In the genomic region with DNA sequence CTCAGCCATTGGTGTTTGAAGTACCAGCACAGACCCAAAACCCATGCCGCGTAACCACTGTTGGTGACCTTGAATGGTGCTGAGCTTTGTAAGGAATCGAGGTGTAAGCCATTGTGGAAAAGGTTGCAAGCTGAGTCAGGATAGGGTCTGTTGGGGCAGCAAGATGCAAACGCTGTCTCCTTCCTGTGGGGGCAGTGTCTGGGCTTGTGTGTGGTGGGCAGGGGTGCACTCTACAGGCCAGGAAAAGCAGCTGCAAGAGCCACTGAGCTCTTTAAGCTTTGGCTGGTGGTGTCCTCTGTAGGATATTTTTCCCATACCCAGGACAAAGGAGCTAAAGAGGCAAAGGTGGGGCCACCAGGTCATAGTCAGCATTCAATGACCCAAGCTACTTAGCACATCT, we compare ENCODE assay signal across 8 mouse cellular contexts. TPM values are rescaled to one million over a fixed set of nuclear protein-coding genes. Genes with fewer than 3 reads are reported as not detected.
DNase-seq lines count a peak whose midpoint lies in the region; ATAC-seq lines count a peak whose summit lies in the region.

No protein-coding gene starts in this region.

- peak; percentile 57 for DNase-seq in left cerebral cortex, postnatal 4 days
- DNase-seq in left cerebral cortex, postnatal 36 days (ENCODE audit: low spot score in 2 of 2) = no peak
- peak; percentile 89 for DNase-seq in ZHBTc4 (ENCODE audit: low read depth, low spot score)
- peak; percentile 61 for DNase-seq in forelimb bud, embryonic 11.5 days (ENCODE audit: low read depth, low spot score)
- DNase-seq in frontal cortex, postnatal 10 days (ENCODE audit: low spot score in 2 of 2) = no peak

- H3K36me3 ChIP-seq in lung, embryonic 16.5 days (ENCODE audit: control insufficient read depth, insufficient read depth, low read length) = peaks cover 16% of the 10 kb centered on the region
- peaks cover 12% of the 10 kb centered on the region; the same call in 1 of the 2 replicates for H3K36me3 ChIP-seq in stomach, embryonic 14.5 days (ENCODE audit: control insufficient read depth, insufficient read depth, low read length)

- H3K9me3 ChIP-seq in lung, embryonic 16.5 days (ENCODE audit: control insufficient read depth, low read length) = no peaks in the 10 kb centered on the region
- no peaks in the 10 kb centered on the region for H3K9me3 ChIP-seq in stomach, embryonic 14.5 days (ENCODE audit: control insufficient read depth, low read depth, low read length)

- H3K27me3 ChIP-seq in lung, embryonic 16.5 days (ENCODE audit: control insufficient read depth, insufficient read depth, low read depth, low read length) = no peaks in the 10 kb centered on the region
- no peaks in the 10 kb centered on the region for H3K27me3 ChIP-seq in stomach, embryonic 14.5 days (ENCODE audit: control insufficient read depth, insufficient read depth, low read length)

- ATAC-seq in lung, embryonic 16.5 days (ENCODE audit: low read depth) = peak; percentile 81
- ATAC-seq in stomach, embryonic 14.5 days (ENCODE audit: insufficient number of reproducible peaks, insufficient read depth, low FRiP score, low read depth) = peak; percentile 46; the same call in 1 of the 2 replicates
- no peak for ATAC-seq in monocyte, adult 5-6 weeks (replicated peaks; ENCODE audit: insufficient number of reproducible peaks, low FRiP score, low TSS enrichment, poor library complexity, severe bottlenecking)

- no peak overlapping the region for H3K27ac ChIP-seq in lung, embryonic 16.5 days (ENCODE audit: low read length)
- no peak overlapping the region for H3K27ac ChIP-seq in stomach, embryonic 14.5 days (ENCODE audit: low read length)

- H3K4me1 ChIP-seq in lung, embryonic 16.5 days (replicated peaks; ENCODE audit: control insufficient read depth, insufficient read depth, low read length) = no peaks in the 10 kb centered on the region
- H3K4me1 ChIP-seq in stomach, embryonic 14.5 days (ENCODE audit: control insufficient read depth, insufficient read depth, low read length) = no peaks in the 10 kb centered on the region

- no peak overlapping the region for H3K4me2 ChIP-seq in lung, embryonic 16.5 days (ENCODE audit: low read depth, low read length)
- no peak overlapping the region for H3K4me2 ChIP-seq in stomach, embryonic 14.5 days (replicated peaks; ENCODE audit: low read depth, low read length)

- H3K4me3 ChIP-seq in lung, embryonic 16.5 days (ENCODE audit: low read length) = no peak overlapping the region
- no peak overlapping the region for H3K4me3 ChIP-seq in stomach, embryonic 14.5 days (ENCODE audit: low read depth, low read length)

- intact Hi-C loops in left cerebral cortex, postnatal 4 days (cut with DNase I) = loop anchor here (10.0 kb wide), 1 partner anchor 134 kb away; no protein-coding TSS in a partner anchor
- intact Hi-C loops in left cerebral cortex, postnatal 36 days (cut with DNase I) = no loop called here

- WGBS in lung, embryonic 16.5 days = 45% methylated on average over 4 of the region's 4 CpGs
- WGBS in stomach, embryonic 14.5 days = 51% methylated on average over 4 of the region's 4 CpGs

- no peak overlapping the region for H3K9ac ChIP-seq in lung, embryonic 16.5 days (ENCODE audit: low read length)
- H3K9ac ChIP-seq in stomach, embryonic 14.5 days (replicated peaks; ENCODE audit: low read depth, low read length) = no peak overlapping the region

RNA-seq across cellular contexts. Expression of a gene that starts 32.0 kb away (rescaled TPM):
- 1 to 10 TPM; 2.2 to 3.6 TPM for total RNA-seq in left cerebral cortex, postnatal 4 days (2021)
- total RNA-seq in left cerebral cortex, postnatal 36 days (2021) = under 1 TPM; 0.54 to 0.59 TPM
- 5.2 and 5.5 TPM in 2 replicates for polyA plus RNA-seq in lung, embryonic 16.5 days (2015; fragmentation: Nextera tagmentation; extraction: Ambion mirVana)
- polyA plus RNA-seq in stomach, embryonic 14.5 days (2014; fragmentation: Nextera tagmentation; extraction: Ambion mirVana) = 2.3 and 2.9 TPM in 2 replicates
- 1.6 to 2.7 TPM (median 2.3 TPM) in 3 replicates for total RNA-seq in monocyte, adult 5-6 weeks (2017)

Comparison
In these comparisons a context has a peak if more than half of its experiments do, and no peak if none do; other contexts are left out.
1. DNase-seq: peak in left cerebral cortex, postnatal 4 days (single experiment), ZHBTc4 (single experiment) and forelimb bud, embryonic 11.5 days (single experiment); none in left cerebral cortex, postnatal 36 days (0 of 2) and frontal cortex, postnatal 10 days (0 of 2).